Mouse (Mus musculus): ENCODE measurements around the gene Cacnb1.
A peak's percentile ranks its signal among the peaks of the same experiment; 100 is the strongest.

Gene Cacnb1

DNA sequence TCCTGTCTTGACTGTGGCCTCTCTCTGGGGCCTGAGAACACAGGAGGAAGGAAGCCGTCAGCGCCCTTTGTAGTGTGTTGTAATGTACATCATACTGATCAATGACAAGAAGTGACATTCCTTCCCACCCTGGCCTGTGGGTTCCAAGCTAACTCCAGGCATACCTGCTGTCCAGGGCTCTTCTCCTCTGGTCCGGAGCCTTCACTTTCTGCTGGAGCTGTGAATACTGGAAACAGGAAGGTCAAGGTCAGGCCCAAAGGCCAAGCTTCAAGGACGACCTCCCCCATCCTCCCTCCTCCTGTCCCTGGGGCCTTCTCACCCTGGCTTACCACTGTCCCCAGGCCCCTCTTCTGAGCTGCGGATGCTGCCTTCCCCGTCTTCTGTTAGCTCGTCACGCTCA lies 18.1 kb upstream of the Cacnb1 start:
- DNase-seq (ENCODE audit: low spot score) = no peak

DNA sequence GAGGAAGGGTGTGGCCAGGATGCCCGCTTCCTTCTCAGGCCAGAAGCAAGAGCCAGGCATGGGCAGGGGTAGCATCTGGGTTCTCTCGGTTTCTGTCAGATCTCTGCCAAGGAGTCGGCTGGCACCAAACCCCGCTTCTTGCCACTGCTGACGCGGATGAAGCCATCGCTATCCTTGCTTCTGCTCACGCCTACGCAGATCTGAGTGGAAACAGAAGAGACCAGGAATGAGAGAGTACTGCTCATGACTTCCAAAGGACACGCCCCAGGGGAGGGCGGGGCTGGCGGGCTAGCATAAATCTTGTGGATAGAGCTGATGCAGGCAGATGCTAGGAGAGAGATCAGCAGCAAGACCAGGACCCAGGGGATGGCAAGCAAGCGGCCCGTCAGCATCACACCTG lies 15.0 kb upstream of the Cacnb1 start:
- no peak for DNase-seq (ENCODE audit: low spot score)

DNA sequence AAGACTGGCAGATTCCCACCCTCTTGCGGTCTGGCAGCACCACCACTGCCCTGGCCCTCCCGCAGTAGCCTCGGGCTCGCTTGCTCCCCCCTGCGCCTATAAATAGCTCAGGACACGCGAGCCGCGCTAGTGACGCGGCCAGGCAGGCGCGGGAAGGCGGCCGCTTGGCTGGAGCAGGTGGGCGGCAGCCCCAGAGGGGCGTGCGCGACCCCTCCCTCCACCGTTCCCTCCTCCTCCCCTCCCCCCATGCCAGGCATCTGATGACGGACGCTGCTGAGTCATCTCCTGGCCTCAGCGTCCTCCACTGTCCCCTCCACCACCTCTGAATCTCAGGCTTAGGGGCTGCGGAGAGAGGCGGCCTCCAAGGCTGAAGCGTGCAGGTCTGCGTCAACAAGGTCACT lies 13.1 kb upstream of the Cacnb1 start:
- DNase-seq (ENCODE audit: low spot score) = peak; percentile 76

DNA sequence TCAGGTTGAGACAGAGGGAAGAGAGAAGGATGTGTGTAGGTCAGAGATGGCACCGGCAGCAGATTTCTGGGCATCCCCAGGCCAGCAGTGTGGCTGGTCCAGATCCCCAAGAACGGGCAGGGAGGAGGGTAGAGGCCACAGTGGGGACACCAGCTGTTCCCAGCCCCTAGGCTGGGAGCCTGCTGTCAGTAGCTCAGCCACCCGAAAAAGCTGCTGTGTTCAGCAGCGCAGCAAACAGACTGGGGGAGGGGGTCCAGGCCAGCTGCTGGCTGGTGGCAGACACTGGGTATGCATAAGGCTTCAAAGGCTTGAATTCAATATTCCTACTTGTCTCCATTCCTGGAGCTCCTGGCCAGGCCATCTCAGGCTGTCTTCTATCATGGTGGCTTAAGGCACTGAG lies 12.0 kb upstream of the Cacnb1 start:
- peak; percentile 77 for DNase-seq (ENCODE audit: low spot score)

DNA sequence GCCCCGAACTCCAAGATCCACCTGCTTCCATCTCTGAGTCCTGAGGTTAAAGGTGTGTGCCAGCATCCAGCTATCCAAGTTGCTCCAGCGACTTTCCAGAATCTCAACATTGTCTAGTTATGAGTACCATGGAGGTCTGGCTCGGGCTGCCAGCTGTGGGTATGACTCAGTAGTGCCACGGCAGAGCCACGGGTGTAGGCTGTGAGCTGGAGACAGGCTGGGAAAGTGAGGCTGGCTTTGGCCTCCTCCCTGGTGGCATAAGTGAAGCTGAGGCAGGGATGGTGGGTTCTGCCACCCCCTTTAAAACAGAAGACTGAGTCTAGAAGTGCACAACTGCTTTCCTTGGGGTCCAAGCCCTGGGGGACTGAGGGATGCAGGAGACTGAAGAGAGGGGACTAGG lies 11.2 kb upstream of the Cacnb1 start:
- no peak for DNase-seq (ENCODE audit: low spot score)

DNA sequence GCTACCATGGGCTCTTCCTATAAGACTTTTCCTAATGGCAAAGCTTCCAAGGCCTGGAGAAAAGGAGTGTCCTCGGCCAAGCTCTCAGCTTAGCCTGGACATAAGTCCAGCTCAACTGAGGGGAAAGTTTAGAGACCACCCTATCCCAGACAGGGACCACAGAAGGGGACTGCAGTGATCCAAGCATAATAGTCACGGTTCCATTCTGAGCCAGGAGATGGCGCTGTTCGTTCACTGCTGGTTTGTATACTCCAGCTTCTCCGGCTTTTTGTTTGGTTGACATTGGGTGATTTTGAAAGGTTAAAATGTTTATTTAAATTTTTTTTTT lies 8.6 kb upstream of the Cacnb1 start:
- peak; percentile 97 for DNase-seq (ENCODE audit: low spot score)

DNA sequence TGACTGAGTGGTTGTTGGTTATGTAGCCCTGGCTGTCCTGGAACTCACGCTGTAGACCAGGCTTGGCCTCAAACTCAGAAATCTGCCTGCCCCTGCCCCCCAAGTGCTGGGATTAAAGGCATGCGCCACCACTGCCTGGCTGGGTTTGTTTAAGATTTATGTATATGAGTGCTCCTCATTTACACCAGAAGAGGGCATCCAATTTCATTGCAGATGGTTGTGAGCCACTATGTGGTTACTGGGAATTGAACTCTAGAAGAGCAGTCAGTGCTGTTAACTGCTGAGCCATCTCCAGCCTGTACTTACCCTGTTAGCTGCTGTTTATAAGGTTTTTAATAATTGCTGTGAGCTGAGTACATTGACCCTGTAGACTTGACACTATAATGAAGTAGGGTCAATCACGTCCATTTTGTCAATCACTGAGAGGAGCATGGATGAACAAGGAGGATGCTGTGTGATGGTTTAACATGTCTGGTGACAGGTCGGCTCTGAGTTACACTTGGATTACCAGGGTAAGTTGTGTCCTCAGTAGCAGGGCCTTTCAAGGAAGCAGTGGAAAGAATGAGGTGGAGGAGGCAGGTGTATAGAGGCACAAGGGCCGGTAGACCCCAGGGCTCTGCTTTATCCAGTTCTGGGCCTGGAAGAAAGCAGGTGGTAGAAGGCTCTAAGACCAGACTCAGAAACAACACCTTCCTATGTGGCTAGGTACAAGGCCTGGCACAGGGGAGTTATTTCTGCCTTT lies 8.0 kb upstream of the Cacnb1 start:
- DNase-seq (ENCODE audit: low spot score) = no peak

DNA sequence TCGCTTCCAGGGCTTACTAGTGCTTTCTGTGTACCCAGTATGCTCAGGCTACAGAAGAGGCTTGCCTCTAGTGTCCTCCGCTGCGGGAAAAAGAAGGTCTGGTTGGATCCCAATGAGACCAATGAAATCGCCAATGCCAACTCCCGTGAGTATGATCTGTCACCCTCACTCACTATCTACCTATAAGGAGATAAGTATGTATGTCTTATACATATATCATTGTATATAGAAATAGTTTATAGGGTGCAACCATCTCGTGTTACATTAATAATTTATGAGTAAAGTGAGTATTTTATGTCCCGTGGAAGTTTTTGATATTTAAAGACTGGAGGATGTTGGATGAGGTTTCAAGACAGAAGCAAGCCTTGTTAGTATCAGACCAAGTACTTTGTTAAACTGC lies 5.0 kb upstream of the Cacnb1 start:
- no peak for DNase-seq (ENCODE audit: low spot score)

DNA sequence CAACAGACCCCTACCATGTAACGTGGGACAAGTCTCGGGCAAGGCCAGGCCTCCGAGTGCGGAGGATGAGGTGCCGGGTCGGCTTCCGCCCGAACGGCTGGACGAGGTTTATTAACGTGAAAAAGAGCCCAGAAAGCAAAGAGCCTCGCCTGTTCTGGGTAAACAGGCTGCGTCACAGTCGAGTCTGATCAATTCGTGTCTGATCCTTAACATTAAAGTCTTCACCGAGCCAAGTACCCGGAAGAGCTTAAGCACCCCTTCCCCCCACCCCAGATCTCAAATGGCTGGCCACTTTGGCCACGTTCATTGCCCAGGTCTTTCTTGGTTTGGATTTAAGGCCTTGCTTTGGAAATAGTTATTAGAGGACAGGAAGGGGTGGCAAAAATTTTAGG lies 4.5 kb upstream of the Cacnb1 start:
- DNase-seq (ENCODE audit: low spot score) = no peak

DNA sequence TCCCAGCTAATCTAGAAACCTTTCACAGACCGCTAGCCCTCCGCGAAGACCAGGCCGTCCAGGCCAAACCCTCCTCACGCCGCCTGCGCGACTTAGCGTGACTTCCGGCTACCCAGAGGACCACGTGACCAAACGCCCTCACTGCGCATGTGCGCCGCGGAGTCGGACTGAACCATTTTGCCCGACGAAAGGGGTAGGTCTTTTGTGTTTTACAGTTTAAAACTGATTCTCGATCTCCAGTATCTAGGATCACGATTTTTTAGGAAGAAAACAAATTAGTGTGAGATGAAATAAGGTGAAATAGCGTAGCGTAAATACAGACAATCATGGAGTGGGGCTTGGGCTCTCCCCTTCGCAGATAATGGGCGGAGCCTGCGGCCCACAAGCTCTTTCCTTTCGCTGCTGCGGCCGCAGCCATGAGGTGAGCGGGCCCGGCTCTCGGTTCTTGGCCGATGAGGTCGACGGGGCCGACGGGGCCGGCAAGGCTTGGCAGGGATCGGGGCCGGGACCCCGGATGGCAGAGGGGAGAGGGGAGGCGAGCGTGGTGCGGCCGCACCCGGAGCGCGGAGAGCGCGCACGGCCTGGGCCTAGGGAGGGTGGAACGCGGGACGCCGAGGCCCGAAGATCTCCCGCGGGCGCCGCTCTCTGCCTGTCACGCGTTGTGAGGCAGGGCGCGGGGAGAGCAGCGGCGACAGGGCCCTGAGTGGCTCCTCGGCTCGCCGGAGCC lies 3.9 kb upstream of the Cacnb1 start, which contains the start of gene Rpl19:
Gene Rpl19 (plus strand): TSS at position 141 of the 727 bp plus-strand sequence.
- peak; percentile 95 for DNase-seq (ENCODE audit: low spot score)

DNA sequence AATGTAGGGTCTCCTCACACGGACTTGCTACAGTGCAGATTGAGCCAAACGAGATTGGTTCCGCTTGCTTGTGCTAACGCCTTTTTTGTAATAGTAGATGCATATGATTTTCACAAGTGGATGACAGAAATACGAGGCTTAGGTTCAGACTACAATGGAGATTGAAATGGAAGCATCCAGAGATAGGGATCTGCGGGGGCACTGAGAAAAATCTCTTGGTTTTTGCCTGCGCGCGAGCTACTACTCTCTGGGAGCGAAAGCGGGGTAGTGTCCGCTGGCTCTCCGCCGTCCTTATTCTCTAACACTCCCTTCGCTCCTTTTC lies 3.4 kb upstream of the Cacnb1 start:
- DNase-seq (ENCODE audit: low spot score) = no peak

DNA sequence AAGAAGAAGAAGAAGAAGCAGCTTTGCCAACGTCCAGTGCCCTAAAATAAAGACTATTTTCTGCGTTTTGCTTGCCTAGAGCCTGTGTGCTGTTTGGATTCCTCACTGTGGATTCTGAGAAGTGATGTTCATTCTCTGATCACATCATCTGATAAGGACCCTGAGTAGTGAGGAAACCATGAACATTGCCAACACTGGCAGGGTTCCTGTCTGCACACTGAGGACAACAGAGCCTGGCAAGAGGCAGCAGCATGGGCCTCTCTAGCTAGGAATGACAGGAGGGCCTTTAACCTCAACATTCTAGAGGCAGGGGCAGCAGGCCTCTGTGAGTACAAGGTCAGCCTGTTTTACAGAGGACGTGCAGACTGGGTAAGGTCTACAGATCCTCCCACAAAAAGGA lies 1.7 kb upstream of the Cacnb1 start:
- no peak for DNase-seq (ENCODE audit: low spot score)

DNA sequence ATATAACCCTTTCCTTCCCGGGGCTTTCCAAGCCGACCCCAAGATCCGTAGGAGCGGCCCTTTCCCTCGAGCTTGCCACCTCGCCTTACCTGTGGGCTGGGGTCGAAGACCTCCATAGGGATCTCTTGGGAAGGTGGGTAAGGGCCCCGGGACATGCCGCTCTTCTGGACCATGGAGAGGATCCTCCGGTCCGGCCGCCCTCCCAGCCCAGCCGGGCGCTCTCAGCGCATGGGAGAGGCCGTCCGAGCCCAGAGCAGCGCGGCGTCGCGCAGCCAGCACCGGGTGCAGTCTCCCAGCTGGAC lies 630 bp downstream of the Cacnb1 start:
- no peak for DNase-seq (ENCODE audit: low spot score)

DNA sequence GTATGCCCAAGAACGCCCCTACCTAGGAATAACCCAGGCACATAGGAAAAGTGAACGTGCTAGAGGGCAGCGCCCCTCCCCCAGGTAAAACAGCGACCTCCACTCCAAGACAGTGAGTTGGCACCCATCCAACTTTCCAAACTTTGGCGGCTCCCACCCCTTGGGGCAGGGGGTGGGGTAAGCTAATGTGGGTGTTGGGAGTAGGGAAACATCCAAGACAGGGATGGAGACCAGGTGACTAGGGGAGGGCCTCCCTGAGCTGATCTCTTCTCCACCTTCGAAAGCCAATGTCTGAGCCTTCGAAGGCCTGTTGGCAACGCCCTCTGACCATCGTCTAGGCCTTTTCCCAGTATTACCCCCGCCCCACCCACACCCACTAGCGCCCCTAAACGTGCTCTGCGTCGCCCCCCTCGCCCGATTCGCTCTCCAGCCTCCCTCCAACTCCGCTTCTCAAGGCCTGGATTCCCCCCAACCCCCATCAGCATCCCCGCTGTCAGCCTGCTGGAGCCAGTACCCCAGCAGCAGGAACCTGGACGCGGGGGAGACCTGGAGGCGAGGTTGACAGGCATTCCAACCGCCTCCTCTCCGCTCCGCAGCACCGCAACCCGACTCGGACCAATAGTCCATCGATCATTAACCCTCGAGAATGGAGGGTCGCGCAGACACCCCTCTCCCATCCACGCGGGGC lies 1.1 kb downstream of the Cacnb1 start:
- no peak for DNase-seq (ENCODE audit: low spot score)

DNA sequence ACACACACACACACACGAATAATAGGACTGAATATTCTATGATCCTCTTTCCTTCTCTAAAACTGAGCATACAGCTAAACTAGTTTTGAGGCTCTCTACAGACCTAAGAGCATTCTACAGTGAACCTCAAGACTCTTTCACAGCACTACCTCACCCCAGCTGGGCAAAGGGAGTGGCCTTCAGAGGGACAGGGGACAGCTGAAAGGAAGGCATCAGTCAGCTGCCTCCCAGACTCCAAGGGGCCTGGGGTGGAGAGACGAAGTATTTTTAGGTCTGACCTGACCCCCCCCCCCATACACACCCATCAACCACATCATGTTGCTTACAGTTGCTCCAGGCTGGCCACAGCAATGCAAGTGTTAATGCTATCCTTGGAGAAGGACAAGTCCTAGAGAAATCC lies 1.7 kb downstream of the Cacnb1 start:
- DNase-seq (ENCODE audit: low spot score) = no peak

DNA sequence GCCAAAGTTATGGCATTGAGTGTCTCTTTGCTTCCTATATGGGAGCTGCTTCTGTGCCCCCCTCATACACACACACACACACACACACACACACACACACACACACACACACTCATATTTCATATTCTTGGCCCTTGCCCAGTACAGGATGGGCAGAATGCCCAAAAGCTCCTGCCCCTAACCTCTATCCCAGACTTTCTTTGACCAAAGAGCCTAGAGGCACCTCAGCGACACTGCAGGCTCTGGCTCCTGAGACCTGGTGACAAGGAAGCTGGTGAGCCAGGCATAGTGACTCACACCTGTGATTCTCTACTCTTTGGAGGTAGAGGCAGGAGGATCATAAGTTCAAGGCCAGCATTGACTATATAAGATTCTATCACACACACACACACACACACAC lies 2.1 kb downstream of the Cacnb1 start:
- no peak for DNase-seq (ENCODE audit: low spot score)

DNA sequence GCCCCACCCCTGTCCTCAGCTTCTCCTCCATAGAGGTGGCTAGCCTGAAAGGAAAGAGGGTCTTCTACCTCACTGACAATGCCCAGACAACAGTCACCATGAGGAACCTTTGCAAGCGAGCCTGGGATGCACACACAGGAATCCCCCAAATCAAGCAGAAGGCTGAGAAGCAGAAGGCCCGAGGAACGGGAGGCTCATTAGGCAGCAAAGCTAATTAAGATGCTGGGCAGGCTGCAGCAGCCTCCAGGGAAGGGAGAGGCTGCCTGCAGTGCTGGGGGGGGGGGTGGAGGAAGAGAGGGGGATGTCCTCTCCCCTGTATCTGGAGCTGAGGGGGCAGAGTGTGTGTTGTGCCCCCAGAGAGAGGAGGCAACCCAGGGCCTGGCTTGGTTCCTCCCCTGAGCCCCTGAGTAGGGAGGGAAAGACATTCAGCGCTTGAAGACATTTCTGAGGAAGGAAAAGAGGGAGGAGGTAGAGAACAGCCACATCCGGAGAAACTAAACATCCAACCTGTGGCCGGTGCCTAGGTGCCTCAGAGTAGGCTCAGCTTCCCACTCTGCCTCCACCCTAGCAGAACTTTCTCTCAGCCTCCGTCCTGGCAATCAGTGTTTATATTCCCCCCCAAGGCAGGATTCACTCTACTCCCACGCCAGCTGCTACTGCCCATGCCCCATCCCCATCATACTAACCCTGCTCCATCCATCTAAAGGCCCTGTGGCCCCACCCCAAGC lies 2.8 kb downstream of the Cacnb1 start:
- DNase-seq (ENCODE audit: low spot score) = no peak

DNA sequence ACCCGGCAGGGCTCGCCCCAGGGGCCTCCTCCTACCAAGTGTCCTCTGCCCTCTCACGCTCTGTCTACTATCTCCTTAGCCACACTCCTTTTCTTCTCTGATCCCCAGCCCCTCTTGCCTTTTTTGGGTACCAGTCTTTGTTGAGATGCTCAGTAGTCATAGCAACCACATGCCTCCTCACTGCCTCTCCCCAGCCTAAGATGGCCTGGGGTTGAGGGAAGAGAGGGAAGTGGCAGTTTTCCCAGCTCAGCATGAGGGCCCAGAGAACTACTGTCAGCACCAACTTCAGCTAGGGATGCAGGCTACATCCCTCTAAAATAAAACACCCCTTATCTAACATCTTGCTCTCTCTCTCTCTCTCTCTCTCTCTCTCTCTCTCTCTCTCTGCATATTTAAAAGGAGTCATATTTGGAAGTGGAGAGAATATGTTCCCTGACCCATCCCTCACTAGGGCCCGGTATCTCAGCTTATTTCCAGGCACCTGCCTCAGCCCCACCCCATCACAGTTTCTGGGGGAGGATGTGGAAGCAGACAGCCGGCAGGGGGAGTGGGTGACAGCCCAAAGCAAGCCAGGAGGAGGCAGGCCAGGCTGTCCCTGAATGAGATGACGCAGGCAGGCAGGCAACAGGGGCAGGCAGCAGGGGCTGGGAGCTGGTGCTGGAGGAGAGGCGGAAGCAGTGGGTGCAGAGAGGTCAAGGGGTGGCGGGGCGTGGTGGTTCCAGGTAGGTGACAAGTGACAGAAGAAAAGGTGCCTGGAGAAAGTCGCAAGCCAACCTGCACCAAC lies 3.8 kb downstream of the Cacnb1 start:
- no peak for DNase-seq (ENCODE audit: low spot score)

DNA sequence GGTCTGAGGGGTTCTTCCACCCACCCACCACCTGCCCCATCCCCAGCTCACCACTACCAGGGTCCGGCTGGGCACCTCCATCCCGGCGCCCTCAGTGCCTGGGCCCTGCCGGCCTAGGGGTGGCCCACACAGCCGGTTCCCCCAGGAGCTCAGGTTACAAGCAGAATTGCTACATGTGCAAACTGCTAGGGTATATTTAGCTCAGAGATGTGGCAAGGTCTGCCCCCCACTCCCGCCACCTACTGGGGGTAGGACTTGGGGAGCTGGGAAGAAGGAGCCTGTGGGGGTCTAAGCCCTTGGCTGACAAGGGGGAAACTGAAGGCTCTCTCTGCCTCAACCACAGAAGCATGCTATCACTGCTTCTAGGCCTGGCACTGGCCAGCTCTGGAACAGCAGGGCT lies 4.6 kb downstream of the Cacnb1 start:
- no peak for DNase-seq (ENCODE audit: low spot score)

DNA sequence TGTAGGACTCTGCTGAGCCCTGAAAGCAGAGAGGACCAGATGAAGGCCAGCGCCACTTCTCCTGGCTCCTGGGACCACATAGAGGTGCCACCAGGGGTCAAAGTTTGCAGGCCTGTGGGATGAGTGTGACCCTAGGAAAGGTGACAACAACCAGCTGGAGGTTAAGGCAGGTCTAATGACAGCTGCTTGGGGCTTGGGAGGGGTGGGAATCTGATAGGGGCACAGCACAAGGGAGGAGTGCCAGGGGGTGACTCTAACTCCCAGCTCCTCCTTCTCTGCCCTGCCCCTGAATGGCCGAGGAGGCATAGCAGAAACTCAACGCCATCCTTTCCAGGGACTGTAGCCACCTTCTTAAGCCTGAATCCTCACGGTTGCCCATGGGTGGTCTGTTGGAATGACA lies 6.0 kb downstream of the Cacnb1 start:
- DNase-seq (ENCODE audit: low spot score) = no peak

DNA sequence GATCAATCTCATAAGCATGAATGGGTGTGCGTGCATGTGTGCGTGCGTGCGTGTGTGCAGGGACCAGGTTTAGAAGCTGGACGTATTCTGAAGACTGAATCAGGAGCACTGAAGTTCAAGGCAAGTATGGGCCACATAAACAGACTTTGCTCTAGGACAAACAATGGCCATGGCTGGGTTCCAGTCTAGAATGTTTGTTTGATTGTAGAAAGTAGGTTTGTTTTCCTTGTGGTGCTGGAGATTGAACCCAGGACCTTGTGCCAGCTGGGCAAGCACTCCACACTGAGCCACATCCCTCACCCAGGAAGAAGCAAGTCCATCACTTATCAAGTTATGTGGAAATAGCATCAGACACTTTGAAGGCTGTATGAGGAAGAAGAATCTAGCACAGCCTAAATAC lies 6.7 kb downstream of the Cacnb1 start:
- DNase-seq (ENCODE audit: low spot score) = no peak

DNA sequence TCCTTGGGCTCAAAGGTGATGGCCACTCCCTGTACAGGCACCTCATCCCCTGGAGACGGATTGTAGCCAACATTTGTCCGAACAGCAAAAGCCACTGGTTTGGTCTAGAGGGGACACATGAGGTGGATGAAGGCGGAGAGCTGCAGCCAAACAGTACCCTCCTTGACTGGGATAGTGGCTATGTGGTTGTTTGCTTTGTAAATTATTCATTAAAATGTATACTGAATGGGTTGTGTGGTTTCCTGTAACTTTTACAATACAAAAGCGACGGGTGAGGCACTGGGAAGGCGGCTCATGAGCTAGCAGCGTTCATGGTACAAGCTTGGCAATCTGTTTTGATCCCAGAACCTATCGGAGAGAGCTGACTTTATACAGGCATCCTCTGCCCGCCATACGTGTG lies 10.0 kb downstream of the Cacnb1 start:
- no peak for DNase-seq (ENCODE audit: low spot score)
